Mouse (Mus musculus) spleen, adult 2 months (tissue): ENCODE measurements around the gene Il25. TPM values are rescaled to one million over a fixed set of nuclear protein-coding genes. Genes with fewer than 3 reads are reported as not detected.

Experiments
- DNase-seq, 2 experiments: peaks; one replicate each; pipeline versions ENCODE4 v3.0.0 to v3.0.0-alpha.2; 2012 to 2021; ENCODE audit warnings: low spot score in 2 of 2, low read depth in 1 of 2
- H3K27ac ChIP-seq: fragments of 200-500 bp; 2 replicates; pipeline ENCODE4 v1.5.1; 2012; ENCODE audit warnings: low read length, inconsistent platforms; ENCODE audit not compliant: insufficient read depth
- H3K27me3 ChIP-seq: fragments of 200-500 bp; 2 replicates; pipeline ENCODE4 v1.6.1; 2012; ENCODE audit warnings: mild to moderate bottlenecking, moderate library complexity, low read length, inconsistent platforms; ENCODE audit not compliant: control insufficient read depth, insufficient read depth
- H3K36me3 ChIP-seq: fragments of 200-500 bp; 2 replicates; pipeline ENCODE4 v1.6.1; 2012; ENCODE audit warnings: mild to moderate bottlenecking, low read length, inconsistent platforms; ENCODE audit not compliant: control insufficient read depth, insufficient read depth
- H3K4me1 ChIP-seq: fragments of 200-500 bp; 2 replicates; pipeline ENCODE4 v1.6.1; 2011; ENCODE audit warnings: inconsistent platforms; ENCODE audit not compliant: control insufficient read depth, insufficient read depth, insufficient read length
- H3K4me3 ChIP-seq: fragments of 200-500 bp; 2 replicates; pipeline ENCODE4 v1.5.1; 2011; ENCODE audit warnings: mild to moderate bottlenecking, inconsistent platforms; ENCODE audit not compliant: insufficient read depth, insufficient read length; ENCODE audit errors: extremely low read depth
- CTCF ChIP-seq: fragments of 200-500 bp; IDR thresholded peaks from 2 replicates; pipeline ENCODE4 v1.5.1; 2011; ENCODE audit warnings: mild to moderate bottlenecking, inconsistent platforms; ENCODE audit not compliant: insufficient read depth, insufficient read length, insufficient replicate concordance; ENCODE audit errors: extremely low read depth
- POLR2A ChIP-seq: fragments of 200-500 bp; IDR thresholded peaks from 2 replicates; pipeline ENCODE4 v1.6.1; 2011; ENCODE audit warnings: low read depth, low read length, inconsistent platforms
- WGBS: fragments of 180-500 bp; shearing (Covaris S2); methylation state at CpG from one replicate; pipeline ENCODE4 v1.1.7; 2018; 5-methylcytosine and 5-hydroxymethylcytosine counted together
- polyA plus RNA-seq: library from polyadenylated mRNA; depleted of rRNA; stranded (reverse); fragments of >200 nt; gene quantifications from 2 replicates; pipeline ENCODE4 v1.2.3, GENCODE M21; 2012

The Il25 gene
- polyA plus RNA-seq, 1 experiment = not detected

GRCm38 (mm10) chr14:54926401-54927158 is 5.9 kb upstream of the Il25 start:
- no peak for TF ChIP-seq CTCF
- TF ChIP-seq POLR2A = no peak
- peaks cover 16% of the 10 kb centered on the region for H3K27me3 ChIP-seq
- no peak for DNase-seq
- H3K4me3 ChIP-seq = peak overlapping the region; percentile 21; the same call in 1 of the 2 replicates
- H3K4me1 ChIP-seq = no peaks in the 10 kb centered on the region; the same call in 1 of the 2 replicates
- H3K27ac ChIP-seq = no peak overlapping the region
- no peaks in the 10 kb centered on the region for H3K36me3 ChIP-seq
- 3% methylated on average over 52 of the region's 58 CpGs for WGBS

GRCm38 (mm10) chr14:54927296-54927695 is 5.2 kb upstream of the Il25 start:
- WGBS = 47% methylated on average over 7 of the region's 7 CpGs
- no peak overlapping the region for H3K4me3 ChIP-seq

GRCm38 (mm10) chr14:54929801-54930200 is 2.7 kb upstream of the Il25 start:
- WGBS = 84% methylated on average over 5 of the region's 5 CpGs
- TF ChIP-seq POLR2A (no peak), CTCF (no peak)
- Histone ChIP-seq H3K27me3 (peaks cover 15% of the 10 kb centered on the region), H3K36me3 (no peaks in the 10 kb centered on the region), H3K4me1 (no peaks in the 10 kb centered on the region; the same call in 1 of the 2 replicates), H3K27ac (no peak overlapping the region), H3K4me3 (no peak overlapping the region)
- no peak for DNase-seq

More at GRCm38 (mm10) chr14:54927296-54927695, 5.2 kb upstream of the Il25 start:
- TF ChIP-seq POLR2A = no peak
- TF ChIP-seq CTCF = no peak
- Histone ChIP-seq H3K27me3 (peaks cover 16% of the 10 kb centered on the region), H3K4me1 (no peaks in the 10 kb centered on the region; the same call in 1 of the 2 replicates), H3K27ac (no peak overlapping the region), H3K36me3 (no peaks in the 10 kb centered on the region)
- DNase-seq = no peak

- no peaks in the 10 kb centered on the region; the same call in 1 of the 2 replicates for H3K4me1 ChIP-seq
- WGBS = 25% methylated on average over 2 of the region's 2 CpGs
- TF ChIP-seq POLR2A (no peak), CTCF (no peak)
- DNase-seq = no peak
- no peak overlapping the region for H3K4me3 ChIP-seq
- no peaks in the 10 kb centered on the region for H3K36me3 ChIP-seq
- H3K27me3 ChIP-seq = peaks cover 13% of the 10 kb centered on the region
- H3K27ac ChIP-seq = no peak overlapping the region
Measured at GRCm38 (mm10) chr14:54930431-54930830, 2.1 kb upstream of the Il25 start.

GRCm38 (mm10) chr14:54935904-54936830 is 3.7 kb downstream of the Il25 start, which contains the start of gene Cmtm5:
Gene Cmtm5, plus strand, starts transcription at chr14:54936261.
- WGBS = 45% methylated on average over 8 of the region's 8 CpGs
- no peak within 1 kb of the TSS for H3K27ac ChIP-seq
- TF ChIP-seq POLR2A = no peak
- no peak for TF ChIP-seq CTCF
- no peaks in the 10 kb centered on the region for H3K4me1 ChIP-seq
- no peak for DNase-seq
- no peak within 1 kb of the TSS for H3K4me3 ChIP-seq
- H3K27me3 ChIP-seq = 0 out of 2 replicates have a peak, but pooled peaks cover 1% of the 10 kb centered on the region
- no peaks in the 10 kb centered on the region for H3K36me3 ChIP-seq

- 0 out of 2 replicates have a peak, but pooled peaks cover 1% of the 10 kb centered on the region for H3K27me3 ChIP-seq
- H3K4me3 ChIP-seq = no peak overlapping the region
- H3K27ac ChIP-seq = no peak overlapping the region
- no peaks in the 10 kb centered on the region for H3K36me3 ChIP-seq
- 37% methylated on average over 6 of the region's 6 CpGs for WGBS
- TF ChIP-seq CTCF (no peak), POLR2A (no peak)
- no peaks in the 10 kb centered on the region for H3K4me1 ChIP-seq
- DNase-seq = no peak
Measured at GRCm38 (mm10) chr14:54936831-54937160, 4.3 kb downstream of the Il25 start.
